Mouse (Mus musculus): ENCODE data around the gene Kif11. TPM values are rescaled to one million over a fixed set of nuclear protein-coding genes. Genes with fewer than 3 reads are reported as not detected.

The Kif11 gene
- polyA plus RNA-seq, 1 experiment from 2014 or later = 110 TPM

- Histone ChIP-seq H3K36me3 (replicated peaks; ENCODE audit: control insufficient read depth, insufficient read depth, low read depth, low read length) (no peaks in the 10 kb centered on the region), H3K4me2 (ENCODE audit: low read depth, low read length) (no peak overlapping the region), H3K4me3 (ENCODE audit: low read depth, low read length) (no peak overlapping the region), H3K27ac (replicated peaks; ENCODE audit: low read depth, low read length) (no peak overlapping the region), H3K27me3 (ENCODE audit: control insufficient read depth, insufficient read depth, low read length) (no peaks in the 10 kb centered on the region), H3K9ac (replicated peaks; ENCODE audit: low read length) (no peak overlapping the region), H3K4me1 (ENCODE audit: control insufficient read depth, insufficient read depth, low read length) (no peaks in the 10 kb centered on the region), H3K9me3 (replicated peaks; ENCODE audit: control insufficient read depth, low read length) (no peaks in the 10 kb centered on the region)
- DNase-seq (ENCODE audit: low spot score) = no peak
- WGBS = 98% methylated on average over 1 of the region's 1 CpGs
- ATAC-seq (replicated peaks; ENCODE audit: insufficient number of reproducible peaks, low FRiP score, low TSS enrichment, low read depth) = no peak
These were observed 79.8 kb downstream of the Kif11 start for GRCm38 (mm10) chr19:37455961-37456360.

GRCm38 (mm10) chr19:37458013-37458412 is 81.8 kb downstream of the Kif11 start:
- Histone ChIP-seq H3K4me1 (ENCODE audit: control insufficient read depth, insufficient read depth, low read length) (no peaks in the 10 kb centered on the region), H3K27me3 (ENCODE audit: control insufficient read depth, insufficient read depth, low read length) (no peaks in the 10 kb centered on the region), H3K9me3 (replicated peaks; ENCODE audit: control insufficient read depth, low read length) (no peaks in the 10 kb centered on the region), H3K27ac (replicated peaks; ENCODE audit: low read depth, low read length) (no peak overlapping the region), H3K4me2 (ENCODE audit: low read depth, low read length) (no peak overlapping the region), H3K4me3 (ENCODE audit: low read depth, low read length) (no peak overlapping the region), H3K36me3 (replicated peaks; ENCODE audit: control insufficient read depth, insufficient read depth, low read depth, low read length) (no peaks in the 10 kb centered on the region), H3K9ac (replicated peaks; ENCODE audit: low read length) (no peak overlapping the region)
- DNase-seq (ENCODE audit: low spot score) (no peak), ATAC-seq (replicated peaks; ENCODE audit: insufficient number of reproducible peaks, low FRiP score, low TSS enrichment, low read depth) (no peak)
- WGBS = 84% methylated on average over 6 of the region's 6 CpGs

GRCm38 (mm10) chr19:37466403-37466802 is 90.2 kb downstream of the Kif11 start:
- no peak for DNase-seq (ENCODE audit: low spot score)
- Histone ChIP-seq H3K9me3 (replicated peaks; ENCODE audit: control insufficient read depth, low read length) (no peaks in the 10 kb centered on the region), H3K4me2 (ENCODE audit: low read depth, low read length) (no peak overlapping the region), H3K27me3 (ENCODE audit: control insufficient read depth, insufficient read depth, low read length) (no peaks in the 10 kb centered on the region), H3K9ac (replicated peaks; ENCODE audit: low read length) (no peak overlapping the region), H3K4me3 (ENCODE audit: low read depth, low read length) (no peak overlapping the region), H3K27ac (replicated peaks; ENCODE audit: low read depth, low read length) (no peak overlapping the region), H3K4me1 (ENCODE audit: control insufficient read depth, insufficient read depth, low read length) (no peaks in the 10 kb centered on the region), H3K36me3 (replicated peaks; ENCODE audit: control insufficient read depth, insufficient read depth, low read depth, low read length) (no peaks in the 10 kb centered on the region)
- ATAC-seq (replicated peaks; ENCODE audit: insufficient number of reproducible peaks, low FRiP score, low TSS enrichment, low read depth) = no peak
- WGBS = 91% methylated on average over 3 of the region's 3 CpGs

- Histone ChIP-seq H3K36me3 (replicated peaks; ENCODE audit: control insufficient read depth, insufficient read depth, low read depth, low read length) (no peaks in the 10 kb centered on the region), H3K4me2 (ENCODE audit: low read depth, low read length) (no peak overlapping the region), H3K4me3 (ENCODE audit: low read depth, low read length) (no peak overlapping the region), H3K9ac (replicated peaks; ENCODE audit: low read length) (no peak overlapping the region), H3K27ac (replicated peaks; ENCODE audit: low read depth, low read length) (no peak overlapping the region), H3K27me3 (ENCODE audit: control insufficient read depth, insufficient read depth, low read length) (no peaks in the 10 kb centered on the region), H3K9me3 (replicated peaks; ENCODE audit: control insufficient read depth, low read length) (no peaks in the 10 kb centered on the region), H3K4me1 (ENCODE audit: control insufficient read depth, insufficient read depth, low read length) (no peaks in the 10 kb centered on the region)
- 91% methylated on average over 5 of the region's 5 CpGs for WGBS
- ATAC-seq (replicated peaks; ENCODE audit: insufficient number of reproducible peaks, low FRiP score, low TSS enrichment, low read depth) = no peak
- no peak for DNase-seq (ENCODE audit: low spot score)
These were observed 90.8 kb downstream of the Kif11 start for GRCm38 (mm10) chr19:37466978-37467377.

GRCm38 (mm10) chr19:37468841-37469566 is 92.8 kb downstream of the Kif11 start:
- ATAC-seq (replicated peaks; ENCODE audit: insufficient number of reproducible peaks, low FRiP score, low TSS enrichment, low read depth) = no peak
- no peaks in the 10 kb centered on the region for H3K36me3 ChIP-seq (replicated peaks; ENCODE audit: control insufficient read depth, insufficient read depth, low read depth, low read length)
- H3K27me3 ChIP-seq (ENCODE audit: control insufficient read depth, insufficient read depth, low read length) = no peaks in the 10 kb centered on the region
- no peak overlapping the region for H3K9ac ChIP-seq (replicated peaks; ENCODE audit: low read length)
- H3K4me1 ChIP-seq (ENCODE audit: control insufficient read depth, insufficient read depth, low read length) = no peaks in the 10 kb centered on the region
- H3K9me3 ChIP-seq (replicated peaks; ENCODE audit: control insufficient read depth, low read length) = no peaks in the 10 kb centered on the region
- H3K27ac ChIP-seq (replicated peaks; ENCODE audit: low read depth, low read length) = no peak overlapping the region
- H3K4me2 ChIP-seq (ENCODE audit: low read depth, low read length) = no peak overlapping the region
- no peak for DNase-seq (ENCODE audit: low spot score)
- H3K4me3 ChIP-seq (ENCODE audit: low read depth, low read length) = no peak overlapping the region
- WGBS = 67% methylated on average over 6 of the region's 6 CpGs

Other genes starting within 250 kb of the Kif11 start
- 173 and 175 TPM in 2 replicates for gene March5, start 168.9 kb upstream of the Kif11 start, polyA plus RNA-seq (2014; fragmentation: Nextera tagmentation; extraction: Ambion mirVana)
- gene Cpeb3, start 167.8 kb upstream of the Kif11 start, polyA plus RNA-seq (2014; fragmentation: Nextera tagmentation; extraction: Ambion mirVana) = 0.77 and 0.91 TPM in 2 replicates
- 47.8 and 48.8 TPM in 2 replicates for gene Ide, start 38.6 kb upstream of the Kif11 start, polyA plus RNA-seq (2014; fragmentation: Nextera tagmentation; extraction: Ambion mirVana)
- 3.9 and 4.0 TPM in 2 replicates for gene Hhex, start 58.4 kb downstream of the Kif11 start, polyA plus RNA-seq (2014; fragmentation: Nextera tagmentation; extraction: Ambion mirVana)
- gene Exoc6, start 174.0 kb downstream of the Kif11 start, polyA plus RNA-seq (2014; fragmentation: Nextera tagmentation; extraction: Ambion mirVana) = 10.3 and 10.7 TPM in 2 replicates

Measured in embryonic facial prominence, embryonic 11.5 days (tissue).